Mouse (Mus musculus) T-cell, adult 2 months (primary cell): ENCODE results near the gene Gm44805.

Experiments
- DNase-seq: peaks from one replicate; pipeline ENCODE4 v3.0.0; 2022; ENCODE audit warnings: low spot score

Gm44805 gene

DNA sequence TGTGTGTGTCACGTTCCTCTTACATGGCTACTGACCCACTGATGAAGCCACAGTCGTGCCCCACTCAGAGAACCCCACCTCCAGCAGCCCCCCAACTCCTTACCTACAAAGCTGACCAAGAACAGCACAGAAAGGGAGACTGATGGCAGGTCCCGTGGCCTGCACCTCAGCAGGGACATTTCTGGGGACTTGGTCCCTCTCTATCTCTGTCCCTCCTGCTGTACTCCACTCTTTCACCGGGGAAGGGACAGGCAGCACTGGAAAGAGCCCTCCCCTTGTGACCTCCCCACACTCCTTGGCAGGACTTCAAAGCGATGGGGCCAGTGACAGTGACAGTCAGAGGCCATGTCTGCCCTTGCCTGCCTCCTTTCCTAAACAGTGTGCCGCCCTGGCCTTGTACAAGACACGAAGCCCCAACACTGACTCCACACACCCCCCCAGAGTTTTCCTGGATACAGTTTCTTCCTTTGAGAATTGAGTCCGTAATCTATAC is at the start of gene Gm44805, which contains the start of gene Apoc4:
Gm44805 (minus strand) TSS at position 222 of the 493 bp plus-strand sequence.
Apoc4 (minus strand) TSS at position 278 of the 493 bp plus-strand sequence.
- no peak for DNase-seq

- no peak for DNase-seq
Measured at GRCm38 (mm10) chr7:19726541-19726940, 45.3 kb upstream of the Gm44805 start.

GRCm38 (mm10) chr7:19724167-19724566 is 42.9 kb upstream of the Gm44805 start:
- no peak for DNase-seq

GRCm38 (mm10) chr7:19722754-19723195 is 41.6 kb upstream of the Gm44805 start:
- no peak for DNase-seq

GRCm38 (mm10) chr7:19719200-19719599 is 38.0 kb upstream of the Gm44805 start:
- no peak for DNase-seq

DNA sequence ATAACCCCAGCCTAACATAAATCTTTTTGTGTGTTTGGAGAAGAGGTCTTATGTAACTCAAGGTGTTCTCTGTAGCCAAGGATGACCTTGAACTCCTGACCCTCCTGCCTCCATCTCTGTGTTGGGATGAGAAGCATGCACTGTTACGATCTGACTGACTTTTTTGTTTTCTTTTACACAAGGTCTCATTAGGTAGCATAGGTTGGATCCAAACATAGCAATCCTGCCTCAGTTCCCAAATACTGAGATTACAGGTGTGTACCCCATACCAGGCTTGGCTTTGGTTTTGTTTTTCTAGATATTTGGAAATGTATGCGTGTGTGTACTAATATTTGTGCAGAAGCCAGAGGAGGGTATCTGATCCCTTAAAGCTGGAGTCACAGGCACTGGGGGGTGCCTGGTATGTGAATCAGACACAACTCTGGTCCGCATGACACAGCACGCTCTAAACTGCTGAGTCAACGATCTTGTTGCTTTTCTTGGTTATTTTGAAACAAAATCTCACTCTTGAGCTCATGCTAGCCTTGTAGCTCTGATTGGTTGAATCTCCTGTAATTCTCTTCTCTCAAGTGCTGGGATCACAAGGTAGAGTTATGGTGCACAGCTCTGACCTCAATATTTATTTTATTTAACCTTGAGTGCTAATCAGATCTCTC is 37.2 kb upstream of the Gm44805 start:
- no peak for DNase-seq

DNA sequence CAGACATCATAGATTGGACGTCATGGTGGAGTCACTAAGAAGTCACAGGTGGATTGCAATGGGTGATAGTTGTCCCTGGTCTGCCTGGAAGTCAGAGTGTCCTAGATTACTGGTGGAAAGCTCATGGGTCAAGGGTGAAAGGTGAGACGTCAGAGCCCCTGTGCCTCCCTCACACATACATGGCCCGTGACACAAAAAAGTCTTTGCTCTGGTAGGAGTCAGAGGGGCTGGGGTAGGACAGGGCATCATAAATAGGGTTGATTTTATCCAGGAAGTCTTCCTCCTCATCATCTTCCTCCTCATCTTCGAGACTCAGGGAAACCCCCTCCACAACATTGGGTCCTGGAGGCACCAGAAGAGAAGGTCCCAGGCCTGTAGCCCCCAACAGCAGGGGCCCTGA is 36.1 kb upstream of the Gm44805 start:
- DNase-seq: no peak

DNA sequence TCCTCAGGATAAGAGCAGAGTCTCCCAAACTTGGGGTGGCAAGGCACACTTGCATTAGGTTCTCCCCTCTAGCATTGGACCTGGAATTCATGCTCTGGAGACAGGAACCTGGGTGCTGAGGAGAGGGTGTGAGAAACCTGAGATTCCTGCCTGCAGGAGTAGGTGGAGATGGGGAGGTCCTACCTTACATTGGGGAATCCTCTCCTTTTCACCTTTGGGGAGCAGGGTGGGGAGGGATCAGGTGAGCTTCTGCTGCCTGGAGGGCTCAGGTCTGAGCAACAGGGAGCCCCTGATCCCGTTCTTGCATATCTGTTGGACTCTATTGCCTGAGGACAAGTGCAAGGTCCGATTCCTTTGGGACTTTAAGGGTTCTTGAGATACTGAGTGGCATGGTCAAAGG is 35.6 kb upstream of the Gm44805 start:
- no peak for DNase-seq

DNA sequence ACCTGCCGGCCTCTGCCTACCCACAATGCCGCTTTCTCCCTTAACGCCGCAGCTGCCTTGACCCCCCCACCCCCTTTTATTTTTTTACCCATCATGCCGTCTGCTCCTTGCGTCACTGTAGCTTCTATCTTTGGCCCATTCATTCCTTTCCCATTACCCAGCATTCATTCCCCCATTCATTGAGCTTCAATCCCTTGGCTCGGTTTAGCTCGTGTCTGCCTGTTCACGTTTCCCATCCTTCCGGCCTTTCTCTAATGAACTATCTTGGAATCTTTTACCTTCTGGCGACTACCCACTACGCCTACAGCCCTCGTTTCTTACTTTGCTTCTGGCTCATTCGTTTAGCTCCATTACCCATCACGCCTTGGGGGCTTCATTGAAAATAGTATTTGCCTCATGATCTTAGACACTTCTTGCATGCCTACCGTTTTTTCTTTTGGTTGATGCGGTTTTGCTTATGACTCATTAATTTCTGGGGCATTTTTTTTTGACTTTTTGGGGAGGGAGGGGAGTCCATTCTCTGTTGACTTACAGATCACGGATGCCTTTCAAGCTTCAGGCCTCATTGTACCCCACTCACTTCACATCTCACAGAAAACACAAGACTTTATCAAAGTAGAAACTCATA is 34.9 kb upstream of the Gm44805 start:
- peak; percentile 42 for DNase-seq

GRCm38 (mm10) chr7:19715239-19716054 is 34.2 kb upstream of the Gm44805 start, which contains the start of gene Tomm40:
Tomm40 (minus strand) TSS chr7:19715438.
- DNase-seq: peak; percentile 100

- no peak for DNase-seq
Measured at GRCm38 (mm10) chr7:19714836-19715235, 33.6 kb upstream of the Gm44805 start.

GRCm38 (mm10) chr7:19713598-19713997 is 32.4 kb upstream of the Gm44805 start:
- no peak for DNase-seq

GRCm38 (mm10) chr7:19713196-19713595 is 32.0 kb upstream of the Gm44805 start:
- DNase-seq: no peak

DNA sequence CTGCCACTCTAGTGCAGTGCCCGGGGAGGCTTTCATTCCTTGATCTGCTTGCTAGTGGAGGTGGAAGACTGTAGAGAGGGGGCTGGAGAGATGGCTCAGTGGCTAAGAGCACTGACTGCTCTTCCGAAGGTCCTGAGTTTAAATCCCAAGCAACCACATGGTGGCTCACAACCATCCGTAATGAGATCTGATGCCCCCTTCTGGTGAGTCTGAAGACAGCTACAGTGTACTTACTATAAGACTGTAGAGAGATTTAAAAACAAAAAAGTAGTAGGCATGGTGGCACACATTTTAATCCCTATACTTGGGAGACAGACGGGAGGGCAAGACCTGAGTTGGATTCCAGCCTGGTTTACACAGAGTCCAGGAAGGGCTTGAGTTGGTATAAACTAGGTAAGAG is 31.2 kb upstream of the Gm44805 start:
- no peak for DNase-seq

DNA sequence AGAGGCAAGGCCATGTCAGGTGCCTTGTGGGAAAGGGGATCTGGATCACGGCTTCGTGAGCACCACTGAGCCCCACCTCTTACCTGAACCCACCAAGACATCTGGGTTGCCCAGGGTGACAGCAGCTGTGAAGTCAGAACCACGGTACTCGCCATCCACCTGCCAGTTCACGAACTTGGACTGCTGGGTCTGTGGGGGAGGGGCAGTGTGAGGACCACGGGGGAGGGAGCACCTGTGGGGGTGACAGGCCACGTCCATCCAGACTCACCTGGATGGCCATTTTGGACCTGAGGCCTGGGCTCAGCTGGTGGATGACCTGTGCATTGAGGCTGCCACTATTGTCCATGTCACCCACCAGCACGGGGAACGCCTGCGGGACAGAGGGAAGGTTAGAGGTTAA is 29.4 kb upstream of the Gm44805 start:
- no peak for DNase-seq

DNA sequence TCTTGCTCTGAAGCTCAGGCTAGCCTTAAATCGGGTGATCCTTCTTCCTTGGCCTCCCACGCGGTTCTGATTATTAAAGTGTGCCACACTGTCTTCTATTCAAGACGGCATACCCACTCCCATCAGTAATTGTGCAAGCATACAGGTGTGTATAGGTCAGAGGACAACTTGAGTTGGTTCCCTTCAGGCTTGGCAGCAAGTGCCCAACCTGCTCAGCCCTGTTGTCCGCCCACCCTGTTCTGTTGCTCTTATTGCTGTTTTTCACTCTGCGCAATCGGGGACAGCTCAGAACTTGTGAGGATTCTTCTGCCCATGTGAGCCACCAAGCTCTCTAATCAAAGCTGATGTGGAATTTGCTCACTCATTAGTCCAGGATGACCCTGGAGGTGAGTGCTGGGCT is 24.0 kb upstream of the Gm44805 start:
- DNase-seq: no peak

- DNase-seq: no peak
Measured at GRCm38 (mm10) chr7:19704475-19704874, 23.3 kb upstream of the Gm44805 start.

DNA sequence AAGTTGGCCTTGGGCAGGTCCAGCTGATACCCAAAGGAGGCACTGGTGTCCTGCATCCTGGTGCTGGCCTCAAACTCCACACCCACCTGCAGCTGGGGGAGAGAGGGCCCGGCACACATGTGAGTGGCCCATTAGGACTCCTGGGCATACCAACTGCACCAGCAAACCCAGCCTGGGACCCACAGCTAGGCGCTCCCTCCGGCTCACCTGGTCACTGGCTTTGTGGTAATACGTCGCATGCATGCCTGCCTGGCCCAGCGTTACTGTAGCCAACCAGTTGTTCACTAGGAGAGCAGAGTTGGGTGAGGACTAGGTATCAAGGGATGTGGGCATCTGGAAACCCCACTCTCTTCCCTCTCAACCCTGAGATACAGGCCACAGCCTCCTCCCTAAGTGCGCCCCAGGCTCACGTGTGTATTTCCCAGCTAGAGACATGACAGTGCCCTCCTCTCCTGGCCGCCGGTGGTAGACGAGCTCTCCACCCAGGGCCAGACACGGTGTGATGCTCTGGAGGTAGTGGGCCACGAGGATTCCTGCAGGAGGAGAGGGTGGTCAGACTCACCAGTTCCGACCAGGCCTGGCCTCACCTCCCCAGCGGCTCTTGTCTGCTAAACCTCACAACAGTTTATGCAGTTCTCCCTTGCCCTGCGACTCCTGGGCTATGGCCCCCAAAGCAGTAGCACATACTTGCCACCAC is 21.8 kb upstream of the Gm44805 start:
- DNase-seq: no peak

- DNase-seq: no peak
Measured at GRCm38 (mm10) chr7:19701069-19701761, 20.0 kb upstream of the Gm44805 start.

GRCm38 (mm10) chr7:19700299-19701068 is 19.3 kb upstream of the Gm44805 start:
- no peak for DNase-seq

DNA sequence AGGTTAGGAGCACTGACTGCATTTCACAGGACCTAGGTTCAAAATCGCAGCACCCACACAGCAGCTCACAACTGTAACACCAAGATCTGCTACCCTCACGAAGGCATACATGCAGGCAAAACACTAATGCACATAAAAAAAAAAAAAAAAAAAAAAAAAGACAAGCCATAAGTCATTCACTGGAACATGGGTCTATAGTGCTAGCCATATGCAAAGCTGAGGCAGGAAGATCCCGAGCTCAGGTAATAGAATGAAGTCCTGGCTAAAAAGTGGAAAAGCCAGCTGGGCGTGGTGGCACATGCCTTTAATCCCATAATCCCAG is 18.6 kb upstream of the Gm44805 start:
- no peak for DNase-seq
